Mouse (Mus musculus) sigmoid colon, adult 10 weeks (tissue): ENCODE data around the gene Bbip1. TPM values are rescaled to one million over a fixed set of nuclear protein-coding genes. Genes with fewer than 3 reads are reported as not detected.

ENCODE experiments used
- polyA plus RNA-seq: library from polyadenylated mRNA; stranded (reverse); fragments of 350-450 nt; fragmentation: Illumina TruSeq; extraction: RNeasy Lipid Tissue Mini Kit (QIAGEN cat#74804); gene quantifications from one replicate; pipeline ENCODE4 v1.2.3, GENCODE M21; 2014; ENCODE audit warnings: low read depth, low replicate concordance

Gene Bbip1
- 100 TPM for polyA plus RNA-seq

DNA sequence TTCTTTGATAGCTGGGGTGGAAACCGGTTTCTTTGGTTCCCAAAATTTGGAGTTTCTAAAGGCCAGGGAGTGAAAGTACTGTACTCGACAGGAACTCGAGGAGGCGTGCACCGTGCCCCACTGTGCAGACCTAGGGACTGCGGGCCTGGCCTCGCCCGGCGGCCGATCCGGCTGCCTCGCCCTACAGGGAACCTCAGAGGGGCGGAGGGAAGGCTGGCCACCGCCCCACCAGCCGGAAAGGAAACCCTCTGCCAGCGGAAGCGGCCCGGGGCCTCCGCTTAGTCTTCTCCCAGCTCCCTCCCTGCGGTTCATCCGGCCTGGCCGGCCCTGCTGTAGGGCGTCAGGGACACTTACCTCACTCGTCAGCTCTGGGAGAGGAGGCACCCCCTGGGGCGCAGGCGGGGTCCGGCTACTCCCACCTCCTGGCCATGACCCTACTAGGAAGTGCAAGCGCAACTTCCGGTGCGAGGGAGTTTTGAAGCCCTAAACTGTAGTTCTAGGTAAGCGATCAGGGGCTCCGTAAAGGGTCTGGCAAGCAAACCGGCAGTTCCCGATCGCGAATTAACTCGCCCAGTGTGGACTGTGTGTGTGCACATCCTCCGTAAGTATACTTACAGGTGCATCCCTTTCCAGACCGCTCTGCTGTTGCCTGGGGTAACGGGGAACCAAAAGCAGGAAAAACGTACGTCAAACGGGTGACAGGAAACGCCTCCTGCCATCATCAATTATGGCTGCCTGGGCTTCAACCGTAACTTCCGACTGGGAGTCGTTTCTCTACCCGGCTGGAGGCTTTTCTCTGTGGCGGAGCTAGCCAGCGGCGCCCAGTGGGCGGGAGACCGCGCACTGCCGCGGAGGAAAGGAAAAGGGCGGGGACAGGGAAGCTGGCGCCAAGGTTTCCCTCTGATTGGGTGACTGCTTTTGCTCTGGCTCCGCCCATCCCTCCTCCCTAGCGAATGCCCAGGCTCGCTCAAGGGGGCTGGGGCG is at the start of gene Bbip1, which contains the start of gene Shoc2:
TSS of gene Bbip1 (minus strand) at position 826 of the 984 bp plus-strand sequence.
TSS of gene Shoc2 (plus strand) at position 505 of the 984 bp plus-strand sequence.

GRCm38 (mm10) chr19:53892061-53892460 is 52.4 kb downstream of the Bbip1 start, which contains the start of gene Pdcd4:
TSS of gene Pdcd4 (plus strand) at chr19:53892231.

Other genes with a start within 250 kb of the Bbip1 start
- gene Pdcd4, start 52.4 kb downstream of the Bbip1 start, polyA plus RNA-seq = 373 TPM
- gene Shoc2, start 321 bp downstream of the Bbip1 start, polyA plus RNA-seq = 172 TPM
- 5.4 TPM for gene Adra2a, start 99.5 kb upstream of the Bbip1 start, polyA plus RNA-seq